12 mouse cellular contexts compared by ENCODE assay signal in the genomic region with DNA sequence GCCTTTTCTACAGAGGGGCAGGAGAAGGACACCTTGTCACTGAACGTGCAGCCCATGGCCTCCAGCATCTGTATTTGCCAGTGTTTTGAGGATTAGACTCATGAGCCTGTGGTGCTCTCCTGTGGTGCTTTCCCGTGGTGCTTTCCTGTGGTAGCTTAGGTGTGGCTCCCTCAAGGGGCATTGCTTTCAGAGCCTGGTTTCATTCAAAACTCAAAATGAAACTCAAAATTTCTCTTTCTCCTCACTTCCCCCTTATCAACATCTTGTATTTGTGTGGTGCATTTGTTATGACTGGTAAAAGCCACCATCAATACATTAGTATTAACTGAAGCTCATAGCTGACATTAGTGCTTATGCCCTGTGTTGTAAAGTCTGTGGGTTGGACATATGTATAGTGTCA.
"Had no signal": no experiment of that assay in that cellular context is flagged by ENCODE, and none has a peak within 500 bp of the region (broad histone marks: within the 10 kb centered on the region; RNA-seq: fewer than 3 reads in every experiment).

No protein-coding gene starts in this region.

- H3K27me3 ChIP-seq: kidney, embryonic 15.5 days; liver, embryonic 13.5 days; megakaryocyte, embryonic 14.5 days; midbrain, embryonic 13.5 days had no signal

- H3K36me3 ChIP-seq: kidney, embryonic 15.5 days; liver, embryonic 13.5 days; midbrain, embryonic 10.5 days; midbrain, embryonic 13.5 days had no signal

- DNase-seq: liver, embryonic 13.5 days; right cerebral cortex, postnatal 4 days; thymus, adult 2 months; thymus, postnatal 14 days; thymus, postnatal 4 days had no signal

- ATAC-seq: midbrain, embryonic 13.5 days had no signal

- H3K4me1 ChIP-seq: megakaryocyte, embryonic 14.5 days had no signal

- H3K27ac ChIP-seq: left cerebral cortex, adult 2 months; liver, embryonic 13.5 days; macrophage; midbrain, embryonic 10.5 days; midbrain, embryonic 13.5 days; stomach, postnatal 0 days had no signal

- H3K9me3 ChIP-seq: kidney, embryonic 15.5 days; liver, embryonic 13.5 days; megakaryocyte, embryonic 14.5 days; midbrain, embryonic 10.5 days; midbrain, embryonic 13.5 days had no signal

- H3K9ac ChIP-seq: kidney, embryonic 15.5 days; liver, embryonic 13.5 days; midbrain, embryonic 13.5 days had no signal

- H3K4me3 ChIP-seq: kidney, embryonic 15.5 days; left cerebral cortex, adult 2 months; liver, embryonic 13.5 days; megakaryocyte, embryonic 14.5 days; midbrain, embryonic 10.5 days; midbrain, embryonic 13.5 days had no signal

- H3K4me2 ChIP-seq: kidney, embryonic 15.5 days; liver, embryonic 13.5 days; midbrain, embryonic 13.5 days had no signal
